Mouse (Mus musculus) kidney, adult 2 months (tissue): ENCODE data around the gene Gm11214. TPM values are rescaled to one million over a fixed set of nuclear protein-coding genes. Genes with fewer than 3 reads are reported as not detected.

Experiments
- DNase-seq: peaks from one replicate; pipeline ENCODE4 v3.0.0; 2021
- H3K27ac ChIP-seq: fragments of 200-500 bp; 2 replicates; pipeline ENCODE4 v1.5.1; 2012; ENCODE audit warnings: low read depth, low read length, control low read depth, inconsistent platforms; ENCODE audit not compliant: insufficient read depth
- H3K27me3 ChIP-seq: fragments of 200-500 bp; replicated peaks from 2 replicates; pipeline ENCODE4 v1.6.1; 2012; ENCODE audit warnings: mild to moderate bottlenecking, moderate library complexity, low read length, inconsistent platforms; ENCODE audit not compliant: control insufficient read depth, insufficient read depth
- H3K36me3 ChIP-seq: fragments of 200-500 bp; 2 replicates; pipeline ENCODE4 v1.6.1; 2012; ENCODE audit warnings: mild to moderate bottlenecking, moderate library complexity, low read length, inconsistent platforms; ENCODE audit not compliant: control insufficient read depth, insufficient read depth
- H3K4me1 ChIP-seq: fragments of 200-500 bp; 2 replicates; pipeline ENCODE4 v1.6.1; 2011; ENCODE audit warnings: low read length; ENCODE audit not compliant: control insufficient read depth, insufficient read depth
- H3K4me3 ChIP-seq: fragments of 200-500 bp; 2 replicates; pipeline ENCODE4 v1.5.1; 2011; ENCODE audit warnings: mild to moderate bottlenecking, low read depth, low read length, control low read depth; ENCODE audit not compliant: insufficient read depth
- CTCF ChIP-seq: fragments of 200-500 bp; conservative IDR thresholded peaks from 2 replicates; pipeline ENCODE4 v1.5.1; 2011; ENCODE audit warnings: low read depth, mild to moderate bottlenecking, control low read depth, low read length, moderate library complexity, mixed read lengths; ENCODE audit not compliant: insufficient read depth, insufficient read length
- POLR2A ChIP-seq: fragments of 200-500 bp; IDR thresholded peaks from one replicate; pipeline ENCODE4 v1.6.1; 2011; ENCODE audit warnings: low read depth, low read length, control low read depth
- WGBS: fragments of 180-500 bp; shearing (Covaris S2); methylation state at CpG from one replicate; pipeline ENCODE4 v1.1.7; 2018; 5-methylcytosine and 5-hydroxymethylcytosine counted together
- polyA plus RNA-seq: library from polyadenylated mRNA; depleted of rRNA; stranded (reverse); fragments of >200 nt; gene quantifications from 2 replicates; pipeline ENCODE4 v1.2.3, GENCODE M21; 2012; rRNA removed

Gene Gm11214
- polyA plus RNA-seq, result not detected in 2 replicates

GRCm38 (mm10) chr4:63663279-63663678 is at the start of gene Gm11214:
Gene Gm11214 (minus strand): TSS chr4:63663379.
- no peak for TF ChIP-seq CTCF
- no peak for TF ChIP-seq POLR2A
- Histone ChIP-seq H3K4me1 (no peaks in the 10 kb centered on the region), H3K27me3 (no peaks in the 10 kb centered on the region), H3K36me3 (no peaks in the 10 kb centered on the region), H3K4me3 (no peak within 1 kb of the TSS), H3K27ac (no peak within 1 kb of the TSS)
- 92% methylated on average over 6 of the region's 6 CpGs for WGBS
- DNase-seq, result no peak

DNA sequence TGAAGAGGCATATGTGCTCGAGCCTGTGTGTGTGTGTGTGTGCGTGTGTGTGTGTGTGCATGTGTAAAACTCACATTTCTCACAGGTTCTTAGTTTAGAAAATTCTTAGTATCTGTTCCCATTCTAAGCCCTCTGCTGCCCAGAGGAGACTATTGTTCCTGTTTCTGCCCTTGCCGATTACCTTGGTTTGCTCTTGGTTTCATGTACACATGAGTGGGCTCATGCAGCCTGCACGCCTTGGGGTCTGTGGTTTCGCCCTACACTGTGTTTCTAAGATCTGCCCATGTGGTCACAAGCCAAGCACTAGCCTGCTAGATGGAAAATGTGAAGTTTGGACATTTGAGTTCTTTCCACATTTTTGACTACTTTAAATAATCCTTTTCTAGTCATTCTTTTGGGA is 48.7 kb upstream of the Gm11214 start:
- Histone ChIP-seq H3K27me3 (no peaks in the 10 kb centered on the region), H3K36me3 (no peaks in the 10 kb centered on the region), H3K4me3 (no peak overlapping the region), H3K27ac (no peak overlapping the region), H3K4me1 (no peaks in the 10 kb centered on the region)
- no peak for DNase-seq
- no peak for TF ChIP-seq POLR2A
- no peak for TF ChIP-seq CTCF
- 91% methylated on average over 5 of the region's 5 CpGs for WGBS

GRCm38 (mm10) chr4:63710431-63711220 is 47.4 kb upstream of the Gm11214 start:
- Histone ChIP-seq H3K4me3 (no peak overlapping the region), H3K27ac (no peak overlapping the region), H3K36me3 (no peaks in the 10 kb centered on the region), H3K4me1 (no peaks in the 10 kb centered on the region), H3K27me3 (no peaks in the 10 kb centered on the region; the same call in 1 of the 2 replicates)
- DNase-seq, result no peak
- WGBS, result 82% methylated on average over 8 of the region's 8 CpGs
- no peak for TF ChIP-seq POLR2A
- no peak for TF ChIP-seq CTCF

DNA sequence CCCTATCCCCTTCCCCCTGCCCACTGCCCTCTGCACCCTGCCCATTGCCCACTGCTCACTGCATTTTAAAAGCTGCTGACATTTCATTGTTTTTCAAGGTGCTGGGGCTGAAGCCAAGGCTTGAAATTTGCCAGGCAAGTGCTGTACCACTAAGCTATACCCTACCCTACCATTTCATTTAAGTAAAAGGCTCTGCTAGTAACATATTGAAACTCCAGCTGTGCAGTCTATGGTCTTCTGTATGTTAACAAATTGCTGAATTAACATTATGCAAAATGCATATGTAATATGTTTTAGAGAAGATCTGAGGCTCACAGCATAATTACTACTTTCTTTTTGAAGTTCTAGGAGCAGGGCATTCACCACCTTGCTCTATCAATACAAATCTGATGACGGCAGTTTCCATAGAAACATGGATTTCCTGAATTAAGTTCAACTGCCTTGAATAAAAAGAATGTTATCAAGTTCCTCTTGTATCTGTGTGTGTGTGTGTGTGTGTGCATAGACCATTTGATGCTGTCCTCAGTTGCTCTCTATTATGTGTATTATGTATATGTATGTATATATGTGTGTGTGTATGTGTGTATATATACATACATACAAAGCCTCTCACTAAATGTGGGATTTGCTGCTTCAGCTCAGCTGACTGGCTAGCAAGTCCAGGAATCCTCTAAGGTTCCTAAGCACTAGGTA is 43.2 kb upstream of the Gm11214 start:
- 83% methylated on average over 1 of the region's 1 CpGs for WGBS
- DNase-seq, result no peak
- TF ChIP-seq POLR2A, result no peak
- no peak for TF ChIP-seq CTCF
- H3K4me3 ChIP-seq, result no peak overlapping the region
- H3K36me3 ChIP-seq, result no peaks in the 10 kb centered on the region
- no peaks in the 10 kb centered on the region; the same call in 1 of the 2 replicates for H3K27me3 ChIP-seq
- no peak overlapping the region for H3K27ac ChIP-seq
- H3K4me1 ChIP-seq, result no peaks in the 10 kb centered on the region

DNA sequence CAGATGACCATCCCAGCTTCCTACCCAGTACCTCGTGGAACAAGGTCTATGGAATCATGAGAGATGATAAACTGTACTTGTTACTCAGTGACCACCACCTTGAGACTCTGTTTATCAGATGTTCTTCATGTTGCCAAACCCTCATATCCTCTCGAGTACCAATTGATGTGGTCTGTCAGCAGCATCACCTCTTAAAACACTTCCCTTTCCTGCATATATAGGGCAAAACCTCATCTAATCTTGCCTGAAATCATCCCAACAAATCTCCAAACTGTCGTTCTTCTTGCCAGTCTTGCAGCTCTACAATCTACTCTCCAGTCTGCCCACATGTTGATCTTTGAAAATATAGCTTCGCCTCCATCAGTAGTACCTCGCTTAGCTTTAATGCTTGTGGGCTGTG is 41.1 kb upstream of the Gm11214 start:
- TF ChIP-seq POLR2A (no peak), CTCF (no peak)
- Histone ChIP-seq H3K27ac (no peak overlapping the region), H3K27me3 (no peaks in the 10 kb centered on the region; the same call in 1 of the 2 replicates), H3K36me3 (no peaks in the 10 kb centered on the region), H3K4me1 (no peaks in the 10 kb centered on the region), H3K4me3 (no peak overlapping the region)
- DNase-seq, result no peak
- 74% methylated on average over 5 of the region's 5 CpGs for WGBS

DNA sequence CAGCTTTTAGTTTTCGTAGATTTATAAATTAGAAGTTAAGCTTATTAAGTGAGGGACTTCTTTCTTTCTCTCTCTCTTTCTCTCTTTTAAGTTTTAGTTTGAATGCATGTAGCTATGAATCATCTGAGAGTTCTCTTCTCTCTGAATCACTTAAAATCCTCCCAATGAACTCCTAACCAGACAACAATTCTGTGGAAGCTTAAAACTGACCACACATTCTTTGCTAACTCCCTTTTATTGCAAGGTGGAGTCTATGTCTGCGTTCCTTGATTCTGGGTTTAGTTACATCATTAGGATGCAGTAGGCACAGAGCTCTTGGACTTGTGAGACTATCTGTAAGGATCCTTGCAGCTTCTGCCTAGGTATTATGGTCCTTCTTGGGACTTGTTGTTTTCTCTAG is 40.5 kb upstream of the Gm11214 start:
- Histone ChIP-seq H3K4me1 (no peaks in the 10 kb centered on the region), H3K36me3 (no peaks in the 10 kb centered on the region), H3K27me3 (no peaks in the 10 kb centered on the region; the same call in 1 of the 2 replicates), H3K4me3 (no peak overlapping the region), H3K27ac (no peak overlapping the region)
- 94% methylated on average over 2 of the region's 2 CpGs for WGBS
- no peak for TF ChIP-seq CTCF
- no peak for DNase-seq

GRCm38 (mm10) chr4:63702006-63702704 is 39.0 kb upstream of the Gm11214 start:
- H3K4me1 ChIP-seq, result no peaks in the 10 kb centered on the region
- H3K27me3 ChIP-seq, result no peaks in the 10 kb centered on the region; the same call in 1 of the 2 replicates
- H3K4me3 ChIP-seq, result no peak overlapping the region
- TF ChIP-seq POLR2A (no peak), CTCF (no peak)
- no peak for DNase-seq
- WGBS, result 93% methylated on average over 4 of the region's 4 CpGs
- H3K36me3 ChIP-seq, result no peaks in the 10 kb centered on the region
- H3K27ac ChIP-seq, result no peak overlapping the region
